Mouse (Mus musculus) ZHBTc4 (cell line): ENCODE data around the gene Jam2.

Source experiments
- DNase-seq: peaks from one replicate; pipeline ENCODE4 v3.0.0-alpha.2; 2011; ENCODE audit warnings: low read depth, low spot score

The Jam2 gene

DNA sequence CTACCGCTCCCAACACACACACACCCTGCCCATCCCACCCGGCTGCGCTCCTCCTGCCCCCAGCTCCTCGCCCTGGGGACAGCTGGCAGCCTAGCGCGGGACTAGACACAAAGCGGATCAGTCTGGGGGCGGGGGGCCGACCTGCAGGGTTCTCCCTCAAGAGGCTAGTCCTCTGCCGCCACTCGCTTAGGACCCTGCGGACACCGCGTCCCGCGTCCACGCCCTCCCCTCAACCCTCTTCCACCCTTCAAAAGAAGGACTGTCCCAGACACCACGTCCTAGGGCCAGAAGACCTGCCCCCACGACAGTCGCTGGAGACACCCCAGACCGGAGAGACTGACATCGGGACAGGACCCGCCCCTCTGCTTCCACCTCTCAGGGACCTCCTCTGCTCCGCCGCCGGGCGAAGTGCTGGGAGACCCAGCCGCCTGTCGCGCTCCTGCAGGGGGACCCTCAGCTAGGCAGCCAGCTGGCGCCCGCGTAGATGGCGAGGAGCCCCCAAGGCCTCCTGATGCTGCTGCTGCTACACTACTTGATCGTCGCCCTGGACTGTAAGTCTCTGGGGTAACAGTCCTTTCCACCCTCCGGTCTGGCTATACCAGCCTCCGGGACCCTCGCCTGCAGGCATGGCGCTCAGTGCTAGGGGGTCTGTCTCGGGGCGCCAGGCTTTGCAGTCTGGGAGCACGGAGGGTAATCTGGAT is at the start of gene Jam2:
Gene Jam2 (plus strand): TSS at position 121 of the 701 bp plus-strand sequence.
- DNase-seq = peak; percentile 92

DNA sequence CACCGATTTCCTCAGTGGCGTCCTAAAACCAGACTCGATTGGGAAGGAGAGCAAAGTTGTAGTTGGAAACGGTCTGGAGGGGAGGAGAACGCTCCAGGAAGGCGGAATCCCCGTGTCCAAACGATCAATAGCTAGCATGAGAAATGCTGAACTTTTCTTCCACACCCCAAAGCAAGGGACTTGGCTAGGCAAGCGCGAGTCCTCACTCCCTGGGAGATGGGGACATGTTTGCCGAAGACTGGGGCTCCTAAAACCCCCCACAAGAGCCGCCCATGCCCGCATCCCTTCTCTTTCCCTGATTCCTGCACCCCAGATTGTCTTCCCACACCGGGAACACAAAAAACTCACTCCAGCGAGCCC is 39.1 kb upstream of the Jam2 start:
- no peak for DNase-seq

DNA sequence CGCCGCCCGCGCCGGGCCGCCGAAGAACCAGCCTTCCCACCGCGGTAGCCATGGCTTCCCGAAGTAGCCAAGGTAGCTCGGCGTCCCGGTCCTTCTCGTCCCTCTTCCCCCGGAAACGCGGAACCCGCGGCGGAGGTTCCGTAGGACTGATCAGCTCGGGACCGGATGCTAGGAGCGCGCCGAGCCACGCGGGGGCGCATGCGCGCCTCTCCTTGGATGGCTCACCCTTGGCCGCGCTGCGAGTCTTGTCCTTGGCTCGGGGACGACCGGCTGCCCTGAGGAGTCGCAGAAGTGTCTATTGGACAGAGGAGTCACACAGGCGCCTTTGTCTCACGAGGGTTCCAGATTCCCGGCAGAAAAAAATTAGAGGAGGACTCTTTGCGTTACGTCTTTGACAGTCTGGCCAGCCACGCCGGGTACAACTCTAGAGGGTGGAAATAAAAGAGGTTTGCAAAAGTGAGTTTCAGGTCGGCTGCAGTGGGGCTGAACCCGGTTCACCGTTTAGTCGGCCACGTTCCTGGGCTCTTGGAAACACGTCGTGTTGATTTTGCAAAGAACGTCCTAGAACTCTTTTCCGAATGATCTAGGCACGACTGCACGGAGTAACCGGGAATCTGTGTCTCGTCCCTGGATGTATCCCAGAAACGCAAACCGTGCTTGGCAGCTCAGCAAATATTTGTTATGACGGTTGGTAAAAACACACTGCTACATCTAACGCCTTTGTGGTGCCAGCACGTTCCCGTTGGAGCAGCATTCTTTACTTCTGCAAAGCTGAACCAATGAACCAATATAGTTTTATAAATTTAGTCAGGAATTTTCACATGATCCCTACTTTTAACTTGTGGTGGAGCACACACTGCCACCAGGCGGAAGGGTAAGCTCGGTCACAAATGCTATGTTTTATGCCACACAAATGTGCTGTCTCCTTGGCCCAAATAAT is 38.5 kb upstream of the Jam2 start, which contains the start of gene Mrpl39:
Gene Mrpl39 (minus strand): TSS at position 577 of the 940 bp plus-strand sequence.
- DNase-seq = peak; percentile 98

DNA sequence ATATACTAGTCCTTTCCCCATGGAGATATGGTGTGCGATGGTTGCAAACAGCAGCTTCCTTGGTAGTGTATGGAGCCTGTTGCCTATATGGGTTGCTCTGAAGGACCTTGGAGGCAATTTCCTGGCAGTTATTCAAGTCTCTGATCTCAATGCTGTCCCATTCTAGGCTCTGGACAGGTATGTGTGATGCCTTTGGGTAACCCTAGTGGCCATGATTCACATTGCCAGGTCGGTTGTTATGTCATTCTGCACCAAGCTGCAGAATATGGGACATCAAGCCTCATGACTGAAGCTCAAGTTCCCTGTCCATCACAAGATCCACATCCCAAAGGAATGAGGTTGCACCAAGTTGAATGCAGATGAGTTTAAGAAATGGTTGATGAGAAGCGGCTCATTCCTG is 36.6 kb upstream of the Jam2 start:
- peak; percentile 69 for DNase-seq

DNA sequence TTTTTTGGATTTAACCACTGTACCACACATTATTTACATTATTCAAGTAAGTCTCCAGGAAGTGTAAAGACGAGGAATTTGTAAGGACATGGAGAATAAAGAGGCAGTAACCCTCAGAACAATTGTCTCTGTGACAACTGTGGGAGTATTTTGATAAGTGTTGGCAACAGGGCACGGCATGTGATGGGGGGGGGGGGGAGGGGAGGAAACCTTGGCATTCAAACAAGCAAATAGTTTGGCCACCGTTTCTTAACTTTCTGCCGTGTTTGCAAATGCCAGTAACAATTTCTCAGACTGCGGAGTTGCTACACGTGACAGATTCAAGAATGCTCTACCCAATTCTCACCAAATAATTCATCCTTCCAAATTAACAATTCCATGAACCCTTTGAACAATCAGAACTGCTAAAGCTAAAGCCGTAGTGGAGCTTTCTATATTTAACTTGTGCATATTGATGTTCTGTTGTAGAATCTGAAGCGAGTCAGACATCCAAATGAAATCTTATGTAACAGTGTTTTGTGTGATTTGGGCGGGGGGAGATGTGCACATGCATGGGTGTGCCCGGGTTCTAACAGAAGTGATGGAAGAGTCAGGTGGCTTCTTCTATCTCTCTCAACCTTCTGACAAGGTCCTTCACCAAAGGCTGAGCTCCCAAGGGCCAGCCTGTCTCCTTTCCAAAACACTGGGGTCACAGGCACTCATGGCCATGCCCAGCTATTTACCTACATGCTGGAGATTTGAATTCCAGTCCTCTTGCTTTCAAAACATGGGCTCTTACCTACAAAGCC is 29.0 kb upstream of the Jam2 start:
- no peak for DNase-seq

DNA sequence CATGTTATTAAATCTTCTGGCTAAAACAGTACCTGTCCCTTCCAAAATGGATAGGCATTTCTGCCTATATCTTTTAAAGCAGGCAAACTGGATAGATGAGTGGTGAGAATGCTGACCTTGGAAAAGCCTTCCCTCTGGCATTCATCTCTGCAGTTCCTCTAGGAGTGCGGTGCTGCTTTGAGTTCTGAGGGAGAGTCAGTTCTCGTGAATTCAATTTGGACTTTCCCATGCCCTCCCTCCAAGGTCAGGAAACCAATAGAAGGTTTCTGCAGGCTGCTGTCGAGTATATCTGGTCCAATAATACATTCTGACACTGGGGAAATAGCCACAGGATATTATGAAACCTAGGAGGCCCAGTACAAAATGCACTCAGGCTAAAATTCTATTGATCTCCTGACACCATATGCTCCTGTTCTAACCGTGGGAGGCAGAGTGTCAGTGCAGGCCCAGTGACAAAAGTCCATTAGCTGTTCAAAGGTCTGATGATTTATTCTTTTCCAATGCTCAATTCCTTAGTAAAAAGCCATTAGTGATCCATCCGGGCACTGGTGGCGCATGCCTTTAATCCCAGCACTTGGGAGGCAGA is 28.1 kb upstream of the Jam2 start:
- no peak for DNase-seq

DNA sequence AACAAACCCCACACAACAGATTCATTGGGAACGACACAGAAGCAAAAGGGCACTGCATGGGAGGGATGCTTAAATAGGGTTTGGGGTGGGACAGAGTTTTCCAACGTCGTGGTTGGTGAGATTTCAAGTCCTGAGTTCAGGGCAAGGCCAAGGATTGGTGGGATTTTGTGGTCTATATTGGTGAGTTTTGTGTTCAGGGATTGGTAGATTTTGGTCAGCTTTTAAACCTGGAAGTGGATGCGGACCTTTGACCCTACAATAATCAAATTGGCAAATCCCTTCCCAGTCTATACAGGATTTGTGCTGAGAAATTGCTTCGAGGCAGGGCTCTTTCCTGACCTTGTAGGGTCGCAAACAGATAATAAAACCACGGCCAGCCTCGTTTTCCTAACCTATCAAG is 6.0 kb upstream of the Jam2 start:
- peak; percentile 71 for DNase-seq

DNA sequence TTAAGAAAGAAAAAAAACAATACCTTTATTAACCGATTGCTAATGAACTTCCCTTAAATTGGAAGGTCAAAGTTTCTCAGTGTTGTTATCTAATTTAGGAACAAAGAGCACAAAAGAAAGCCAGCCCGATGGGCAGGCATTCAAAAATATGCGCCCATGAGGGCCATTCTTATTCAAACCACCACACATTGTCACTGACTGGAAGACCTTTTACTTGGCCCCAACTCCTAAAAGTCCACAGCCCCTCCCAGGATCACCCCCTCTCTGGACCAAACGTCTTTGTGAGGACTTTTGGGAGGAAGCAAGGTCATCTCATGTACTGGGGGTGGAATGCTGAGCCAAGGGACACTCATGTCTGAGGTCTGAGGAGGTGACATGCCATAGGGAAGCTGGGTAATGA is 4.7 kb upstream of the Jam2 start:
- DNase-seq = peak; percentile 98

DNA sequence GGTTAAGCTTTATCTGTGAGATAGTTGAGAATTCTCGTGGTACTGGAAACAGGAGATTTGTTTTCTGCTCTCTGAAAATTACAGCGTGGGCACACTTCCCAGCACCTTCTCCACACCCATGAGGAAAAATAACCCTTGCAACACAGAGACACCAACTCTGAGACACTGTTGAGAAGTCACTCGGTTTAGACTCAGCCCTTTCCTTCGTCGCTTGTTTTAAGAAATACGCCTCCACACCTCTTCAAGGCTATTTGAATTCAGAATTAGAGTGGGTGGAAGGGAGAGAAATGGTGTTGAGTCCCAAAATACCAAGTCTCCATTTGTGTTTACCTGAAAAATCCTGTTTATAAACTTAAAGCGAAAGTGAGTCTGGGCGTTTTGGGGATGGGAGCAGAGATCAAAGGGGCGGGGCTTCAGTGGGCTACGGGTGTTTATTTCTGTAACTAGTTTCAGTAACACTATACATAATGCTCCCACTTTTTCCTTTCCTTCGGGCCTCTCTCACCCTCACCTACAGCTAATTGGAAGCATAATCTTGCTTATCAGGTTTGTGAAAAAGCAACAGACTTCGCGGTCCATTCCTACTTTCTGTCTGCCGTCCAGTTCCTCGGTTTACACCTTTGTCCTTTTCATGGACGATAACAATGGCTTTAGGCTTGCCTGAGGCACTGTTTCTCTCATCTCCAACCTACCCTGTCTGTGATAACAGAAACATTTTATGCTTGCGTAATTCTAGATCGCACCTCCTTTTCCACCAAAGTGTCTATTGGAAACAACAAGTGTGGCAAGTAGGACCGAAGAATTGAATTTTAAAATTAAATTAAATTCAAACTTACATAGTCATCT is 4.1 kb upstream of the Jam2 start:
- DNase-seq = peak; percentile 71

DNA sequence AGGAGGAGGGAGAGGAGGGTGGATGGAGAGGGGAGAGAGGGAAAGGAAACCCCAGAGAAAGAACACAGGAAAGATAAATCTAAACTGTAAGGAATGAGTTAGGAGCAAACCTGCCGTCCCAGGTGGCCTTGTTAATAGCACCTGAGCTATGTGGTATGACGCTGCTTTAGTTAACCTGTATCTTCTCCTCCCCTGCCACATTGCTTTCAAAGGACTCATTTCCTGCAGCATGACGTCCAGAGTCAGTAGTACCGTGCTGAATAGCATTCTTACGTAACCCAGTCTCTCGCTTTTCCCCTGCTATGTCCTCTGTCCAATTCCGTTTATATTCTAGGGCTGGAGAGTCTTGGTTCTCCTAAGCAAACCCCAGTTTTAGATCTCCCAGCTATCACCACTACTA is 3.0 kb upstream of the Jam2 start:
- no peak for DNase-seq

DNA sequence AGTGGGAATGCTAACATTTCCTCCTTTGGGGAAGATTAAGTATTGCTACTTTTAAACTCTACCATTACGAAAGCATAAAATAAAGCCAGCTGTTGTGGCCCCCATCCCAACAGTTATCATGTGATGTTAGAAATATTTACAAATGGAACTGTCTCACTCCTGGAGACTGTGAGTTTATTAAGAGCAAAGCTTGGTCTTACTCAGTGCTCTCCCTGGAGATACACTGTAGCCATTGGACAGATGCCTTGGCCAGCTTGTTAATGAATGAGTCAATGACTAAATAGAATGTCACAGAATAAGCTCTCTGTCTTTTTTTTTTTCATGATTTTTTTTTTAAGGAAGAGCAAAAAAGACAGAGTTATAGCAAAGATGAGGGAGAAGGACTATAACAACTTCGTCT is 2.5 kb upstream of the Jam2 start:
- no peak for DNase-seq

DNA sequence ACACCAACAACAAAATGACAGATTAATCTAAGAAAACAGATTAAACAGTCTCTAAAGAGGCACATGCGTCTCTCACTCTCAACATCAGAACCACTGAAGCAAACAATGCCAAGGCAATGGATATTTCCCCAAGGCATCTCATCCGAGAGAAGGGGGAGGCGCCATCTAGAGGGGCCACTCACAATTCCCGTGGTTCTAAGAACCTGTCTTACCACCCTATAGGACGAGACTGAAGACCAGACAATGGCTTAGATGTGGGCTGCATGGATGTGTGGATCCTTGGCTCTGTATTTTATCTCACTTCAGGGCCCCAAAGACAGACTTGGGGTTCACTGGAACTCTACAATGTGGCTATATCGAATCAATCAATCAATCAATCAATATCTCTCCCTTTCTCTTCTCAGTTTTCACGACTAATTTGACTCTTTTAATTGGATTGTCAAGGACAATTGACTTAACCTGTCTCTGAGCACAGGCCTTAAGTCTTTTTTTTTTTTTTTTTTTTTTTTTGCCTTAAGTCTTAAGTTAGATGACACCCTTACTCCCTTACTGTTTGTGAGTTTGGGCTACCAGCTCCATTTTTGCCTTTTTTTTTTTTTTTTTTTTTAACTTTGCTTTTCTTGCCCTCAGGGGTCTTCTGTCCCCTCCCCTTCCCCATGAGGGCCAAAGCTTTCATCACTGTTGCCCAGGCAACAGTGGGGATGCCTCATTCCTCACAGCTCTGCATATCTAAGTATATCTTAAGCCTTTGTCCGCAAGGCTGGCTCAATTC is 1.2 kb upstream of the Jam2 start:
- DNase-seq = peak; percentile 85

DNA sequence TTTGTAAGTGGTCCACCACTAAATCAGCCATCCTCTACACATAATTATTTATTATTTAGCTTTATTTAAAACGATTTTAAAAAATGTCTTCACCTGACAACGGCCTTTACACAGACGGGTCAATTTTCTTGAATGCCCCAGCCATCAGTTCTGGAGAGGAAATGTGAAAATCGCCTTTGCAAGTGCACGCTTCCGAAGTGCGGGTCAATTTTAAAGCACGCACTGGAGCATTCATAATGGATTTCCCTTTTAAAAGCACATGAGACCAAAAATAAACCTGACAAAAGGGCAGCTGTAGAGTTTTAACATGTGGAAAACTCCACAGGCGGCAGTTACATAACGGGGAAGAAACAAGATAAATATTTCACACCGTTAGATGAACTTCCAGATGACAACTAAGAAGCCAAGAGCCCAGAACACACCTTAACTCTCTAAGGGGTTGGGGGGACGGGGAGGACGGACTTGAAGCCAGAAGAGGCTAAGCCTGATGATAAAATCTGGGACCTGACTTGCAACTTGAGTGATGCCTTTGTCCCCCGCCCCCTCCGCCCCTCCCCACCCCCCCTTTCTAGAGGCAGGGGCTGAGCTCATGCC is 558 bp upstream of the Jam2 start:
- DNase-seq = no peak

DNA sequence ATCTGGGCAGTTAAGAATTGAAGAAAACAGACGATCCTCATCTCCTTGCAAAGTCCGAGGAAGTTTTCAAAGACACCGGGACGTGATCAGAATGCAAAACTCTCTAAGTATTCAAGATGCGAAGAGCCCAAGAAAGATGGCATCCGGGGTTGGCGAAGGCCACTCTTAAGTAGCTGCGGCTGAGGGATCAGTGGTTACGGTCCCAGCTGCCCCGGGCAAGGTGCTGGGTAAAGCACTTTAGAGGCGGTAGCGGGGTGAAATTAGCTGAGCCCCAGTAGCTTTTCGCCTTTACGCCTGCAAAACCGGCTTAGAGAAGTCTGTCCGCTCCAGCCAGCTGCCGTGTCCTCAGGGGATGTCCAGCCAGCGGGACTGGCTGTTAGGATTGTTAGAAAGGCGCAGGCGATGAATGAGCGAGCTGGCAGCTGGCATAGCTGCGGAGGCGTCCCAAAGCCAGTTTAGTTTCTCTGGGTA is 873 bp downstream of the Jam2 start:
- DNase-seq = peak; percentile 17

DNA sequence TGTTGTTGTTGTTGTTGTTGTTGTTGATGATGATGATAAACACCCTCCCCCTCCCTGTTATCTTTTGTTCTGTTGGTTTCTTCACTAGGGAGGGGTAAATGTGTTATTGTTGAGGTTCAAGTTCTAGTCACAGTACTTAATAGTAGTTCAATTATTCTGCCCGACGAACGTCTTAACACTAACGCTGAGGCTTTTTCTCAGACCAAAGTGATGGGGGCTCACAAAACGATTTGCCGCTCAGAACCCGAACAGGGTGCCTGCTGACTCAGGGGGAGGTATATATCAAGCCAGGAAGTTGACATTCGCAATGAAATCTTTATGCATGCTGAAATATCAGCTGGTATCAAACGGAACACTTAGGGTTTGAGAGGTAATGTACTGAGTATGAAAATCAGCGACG is 1.4 kb downstream of the Jam2 start:
- no peak for DNase-seq

DNA sequence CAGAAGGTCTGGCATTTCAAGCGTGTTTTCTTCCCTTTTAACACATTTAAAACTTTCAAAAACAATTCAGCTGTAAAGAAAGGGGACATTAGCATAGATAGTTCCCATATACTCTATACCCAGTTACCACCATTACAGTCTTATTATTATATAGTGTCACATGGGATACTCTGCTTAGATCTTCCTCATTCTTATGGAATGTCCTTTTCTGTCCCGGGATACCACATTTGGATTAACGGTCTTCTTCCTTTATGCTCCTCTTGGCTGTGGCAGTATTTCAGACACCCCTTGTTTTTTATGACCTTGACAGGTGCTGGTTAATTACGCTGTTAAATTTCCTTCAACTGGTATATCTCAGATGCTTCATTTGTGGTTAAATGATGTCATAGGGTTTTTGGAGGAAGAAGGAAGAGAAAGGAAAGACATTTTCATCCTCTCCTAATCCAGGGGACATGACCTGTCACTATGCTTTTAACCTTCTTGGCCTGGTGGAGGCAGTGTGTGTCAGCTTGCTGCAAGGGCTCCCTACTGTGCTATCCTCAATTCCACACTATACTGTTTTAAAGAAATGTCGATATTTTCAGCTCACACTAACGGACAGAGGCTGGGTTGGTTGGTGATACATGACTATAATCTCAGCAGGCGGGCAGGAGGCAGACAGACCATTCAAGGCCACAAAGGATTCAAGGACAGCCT is 2.3 kb downstream of the Jam2 start:
- peak; percentile 53 for DNase-seq

DNA sequence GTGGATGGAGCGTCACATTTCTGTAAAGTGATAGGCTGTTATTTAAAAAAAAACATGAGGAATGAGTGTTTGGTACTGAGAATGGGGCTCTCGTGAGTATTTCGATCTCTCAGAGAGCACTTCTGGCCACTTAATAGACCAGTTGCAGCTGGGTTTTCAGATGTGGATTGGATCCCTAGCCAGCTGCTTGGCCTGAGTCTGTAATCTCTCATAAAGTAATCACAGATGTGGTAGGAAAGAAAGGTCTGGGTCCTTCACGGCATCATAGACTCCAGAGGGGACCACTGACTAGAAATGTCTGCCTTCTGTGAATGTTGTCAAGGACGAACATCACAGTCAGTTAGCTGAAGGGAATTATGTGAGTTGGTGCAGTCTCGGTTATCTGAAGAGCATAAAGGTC is 4.5 kb downstream of the Jam2 start:
- no peak for DNase-seq

DNA sequence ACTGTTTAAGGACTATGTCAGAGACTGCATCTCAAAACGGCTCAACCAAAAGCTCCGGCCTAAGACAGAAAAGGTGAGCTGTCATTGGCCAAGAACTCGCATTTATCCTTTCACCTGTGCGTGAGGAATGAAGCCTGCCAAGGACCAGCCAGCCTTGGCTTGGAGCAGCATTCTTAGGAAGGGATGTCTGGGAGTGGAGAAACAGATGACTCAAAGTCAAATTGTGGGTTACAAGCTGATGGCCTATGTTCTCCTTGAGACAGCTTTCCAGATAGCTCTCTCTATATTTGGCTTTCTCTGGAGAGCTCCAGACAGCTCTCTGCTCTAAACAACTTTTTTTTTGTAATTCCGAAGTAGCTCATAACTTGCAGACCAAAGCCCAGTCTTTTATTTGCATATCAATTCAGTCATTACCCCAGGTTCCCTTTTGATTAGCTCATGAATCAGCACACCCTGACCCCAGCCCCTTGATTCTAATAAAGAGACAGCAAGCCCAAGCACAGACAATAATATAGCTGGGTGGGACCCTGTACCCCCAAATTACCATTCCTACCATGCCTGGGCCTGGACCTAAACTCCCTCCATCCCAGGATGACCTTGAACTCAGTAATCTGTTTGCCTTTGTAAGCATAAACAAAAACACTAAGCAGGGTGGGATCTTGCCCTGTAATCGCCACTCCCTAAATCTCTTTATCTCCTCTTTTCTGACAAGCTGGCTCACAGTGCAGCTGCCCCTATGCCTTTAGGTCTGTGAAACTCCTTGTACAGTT is 5.1 kb downstream of the Jam2 start:
- DNase-seq = peak; percentile 93
